Mouse (Mus musculus): ENCODE results near the gene Optc. TPM values are rescaled to one million over a fixed set of nuclear protein-coding genes. Genes with fewer than 3 reads are reported as not detected.

Gene Optc
- total and polyA plus RNA-seq, 3 experiments: 0.27 to 0.53 TPM; not detected in 1

GRCm38 (mm10) chr1:133924141-133924875 lies 16.5 kb upstream of the Optc start:
- no peaks in the 10 kb centered on the region for H3K36me3 ChIP-seq (ENCODE audit: control insufficient read depth in 1 of 2, insufficient read depth in 2 of 2, low read length in 2 of 2)
- no peak overlapping the region for H3K27ac ChIP-seq (ENCODE audit: control insufficient read depth, low read depth, low read length)
- H3K4me3 ChIP-seq (ENCODE audit: control insufficient read depth in 1 of 2, insufficient read depth in 1 of 2, low read depth in 2 of 2, low read length in 2 of 2): no peak overlapping the region
- 0 out of 2 replicates have a peak, but pooled peaks have one; percentile 18 for TF ChIP-seq NRF1 (IDR thresholded peaks at IDR 0.05; ENCODE audit: insufficient read depth, low read depth, low read length, poor library complexity, severe bottlenecking)
- no peak for TF ChIP-seq ZKSCAN1 (IDR thresholded peaks at IDR 0.05; ENCODE audit: low read depth, low read length)
- peak; percentile 84 for TF ChIP-seq HCFC1 (IDR thresholded peaks at IDR 0.05; ENCODE audit: low read depth, low read length)
- peak in 1 of 3 experiments; percentile 36; a peak in 2 of 6 replicates for TF ChIP-seq CTCF (IDR thresholded peaks at IDR 0.05 in 2 of 3, conservative IDR thresholded peaks at IDR 0.05 in 1 of 3; ENCODE audit: control insufficient read depth in 1 of 3, insufficient read depth in 1 of 3, low read depth in 2 of 3, low read length in 3 of 3, poor library complexity in 1 of 3, severe bottlenecking in 1 of 3)
- H3K79me2 ChIP-seq (ENCODE audit: control insufficient read depth, insufficient read depth, low read length, poor library complexity): no peaks in the 10 kb centered on the region
- H3K9me3 ChIP-seq (replicated peaks; ENCODE audit: insufficient read depth, low read length): no peaks in the 10 kb centered on the region
- H3K9ac ChIP-seq (ENCODE audit: control insufficient read depth, low read depth, low read length, poor library complexity, severe bottlenecking): no peak overlapping the region
- H3K27me3 ChIP-seq (ENCODE audit: control insufficient read depth in 1 of 2, insufficient read depth in 2 of 2, low read length in 2 of 2): peaks cover 6 to 7% of the 10 kb centered on the region in 2 experiments
- DNase-seq (ENCODE audit: low read depth, low spot score): peak; percentile 44
- H3K4me1 ChIP-seq (ENCODE audit: control insufficient read depth in 1 of 2, insufficient read depth in 2 of 2, low read length in 2 of 2): no peaks in the 10 kb centered on the region

- Histone ChIP-seq H3K9me3 (replicated peaks; ENCODE audit: insufficient read depth, low read length) (no peaks in the 10 kb centered on the region), H3K36me3 (ENCODE audit: control insufficient read depth in 1 of 2, insufficient read depth in 2 of 2, low read length in 2 of 2) (no peaks in the 10 kb centered on the region), H3K27ac (ENCODE audit: control insufficient read depth, low read depth, low read length) (no peak overlapping the region), H3K79me2 (ENCODE audit: control insufficient read depth, insufficient read depth, low read length, poor library complexity) (no peaks in the 10 kb centered on the region), H3K4me1 (ENCODE audit: control insufficient read depth in 1 of 2, insufficient read depth in 2 of 2, low read length in 2 of 2) (no peaks in the 10 kb centered on the region), H3K9ac (ENCODE audit: control insufficient read depth, low read depth, low read length, poor library complexity, severe bottlenecking) (no peak overlapping the region), H3K4me3 (ENCODE audit: control insufficient read depth in 1 of 2, insufficient read depth in 1 of 2, low read depth in 2 of 2, low read length in 2 of 2) (no peak overlapping the region), H3K27me3 (ENCODE audit: control insufficient read depth in 1 of 2, insufficient read depth in 2 of 2, low read length in 2 of 2) (peaks cover 9% of the 10 kb centered on the region in 2 experiments)
- DNase-seq (ENCODE audit: low read depth, low spot score): no peak
- TF ChIP-seq ZMIZ1 (IDR thresholded peaks at IDR 0.05; ENCODE audit: low read depth, low read length) (no peak), EP300 (IDR thresholded peaks at IDR 0.05; ENCODE audit: low read depth in 1 of 2, low read length in 2 of 2) (no peak), TBP (IDR thresholded peaks at IDR 0.05; ENCODE audit: low read depth, low read length) (no peak), GATA1 (IDR thresholded peaks at IDR 0.05; ENCODE audit: low read depth, low read length) (no peak), SIN3A (IDR thresholded peaks at IDR 0.05; ENCODE audit: low read length) (no peak), MYB (IDR thresholded peaks at IDR 0.05; ENCODE audit: low read depth, low read length) (no peak), UBTF (IDR thresholded peaks at IDR 0.05; ENCODE audit: borderline replicate concordance, insufficient read depth, low read depth, low read length) (no peak), RAD21 (IDR thresholded peaks at IDR 0.05; ENCODE audit: low read depth, low read length) (no peak), USF2 (IDR thresholded peaks at IDR 0.05; ENCODE audit: borderline replicate concordance in 1 of 2, insufficient read depth in 1 of 2, low read depth in 1 of 2, low read length in 2 of 2) (no peak), ZNF384 (IDR thresholded peaks at IDR 0.05; ENCODE audit: low read depth, low read length) (no peak), TCF12 (IDR thresholded peaks at IDR 0.05; ENCODE audit: low read depth, low read length) (no peak), POLR2AphosphoS5 (IDR thresholded peaks at IDR 0.05; ENCODE audit: borderline replicate concordance, low read depth, low read length) (no peak), CTCF (IDR thresholded peaks at IDR 0.05 in 2 of 3, conservative IDR thresholded peaks at IDR 0.05 in 1 of 3; ENCODE audit: control insufficient read depth in 1 of 3, insufficient read depth in 1 of 3, low read depth in 2 of 3, low read length in 3 of 3, poor library complexity in 1 of 3, severe bottlenecking in 1 of 3) (no peak), POLR2A (IDR thresholded peaks at IDR 0.05; ENCODE audit: control insufficient read depth in 1 of 2, insufficient read depth in 1 of 2, low read depth in 1 of 2, low read length in 2 of 2, poor library complexity in 1 of 2) (no peak), GABPA (IDR thresholded peaks at IDR 0.05; ENCODE audit: low read depth, low read length) (no peak), MAFK (IDR thresholded peaks at IDR 0.05; ENCODE audit: borderline replicate concordance, low read depth, low read length) (no peak)
Observed at GRCm38 (mm10) chr1:133923071-133923470, 15.3 kb upstream of the Optc start.
